Mouse (Mus musculus) gastrocnemius, postnatal 4 days (tissue): ENCODE data around the gene Wnt8b. TPM values are rescaled to one million over a fixed set of nuclear protein-coding genes. Genes with fewer than 3 reads are reported as not detected.

ENCODE experiments used
- DNase-seq, 2 experiments: peaks; one replicate each; pipeline ENCODE4 v3.0.0; 2021 to 2022; ENCODE audit warnings: low spot score in 2 of 2, mixed read lengths in 2 of 2
- total RNA-seq, 2 experiments: library from RNA; stranded (reverse); gene quantifications; 2 replicates each; pipeline ENCODE4 v1.2.3; 2021

Wnt8b gene
- total RNA-seq, 2 experiments from 2014 or later: not detected

- peak; percentile 94 to 96 for DNase-seq
Measured at GRCm38 (mm10) chr19:44554861-44555590, 61.8 kb downstream of the Wnt8b start, which contains the start of gene Ndufb8. Gene Ndufb8 (minus strand): TSS chr19:44555440.

DNA sequence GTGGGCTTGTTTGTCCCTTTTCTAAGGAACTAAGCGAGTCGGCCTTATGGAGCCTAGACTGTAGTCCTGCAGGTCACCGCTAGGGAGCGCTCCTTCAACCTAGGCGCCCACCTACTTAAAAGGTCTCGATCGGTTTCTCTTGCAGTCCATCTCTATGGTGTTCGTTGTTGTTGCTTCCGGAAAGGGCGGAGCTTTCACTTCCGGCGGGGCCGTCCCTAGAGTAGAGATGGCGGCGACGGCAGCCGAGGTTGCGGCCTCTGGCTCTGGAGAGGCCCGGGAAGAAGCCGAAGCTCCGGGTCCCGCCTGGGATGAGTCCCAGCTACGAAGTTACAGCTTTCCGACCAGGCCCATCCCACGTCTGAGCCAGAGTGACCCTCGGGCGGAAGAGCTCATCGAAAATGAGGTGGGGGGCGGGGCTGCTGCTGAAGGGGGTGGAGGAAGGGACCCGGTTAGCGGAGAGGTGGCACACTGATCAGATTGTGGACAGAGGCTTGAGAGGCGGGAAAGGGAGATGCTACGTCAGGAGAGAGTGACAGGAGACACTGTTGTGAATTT lies 69.5 kb downstream of the Wnt8b start, which contains the start of gene Hif1an:
TSS of gene Hif1an (plus strand) at position 199 of the 555 bp plus-strand sequence.
- DNase-seq: peak; percentile 75 to 91

Other genes starting within 250 kb of the Wnt8b start
- gene Scd2, start 199.8 kb upstream of the Wnt8b start, total RNA-seq: 10 to 100 TPM; 81.6 to 87.3 TPM
- gene Scd4, start 160.4 kb upstream of the Wnt8b start, total RNA-seq: under 1 TPM; 0.62 to 0.71 TPM
- gene Scd1, start 85.6 kb upstream of the Wnt8b start, total RNA-seq: 10 to 100 TPM; 26.1 to 33.2 TPM
- gene Sec31b, start 52.4 kb downstream of the Wnt8b start, total RNA-seq: 1 to 10 TPM; 3.1 to 3.3 TPM
- not detected for gene Gm20538, start 59.4 kb downstream of the Wnt8b start, total RNA-seq
- gene Ndufb8, start 62.0 kb downstream of the Wnt8b start, total RNA-seq: 100 to 1,000 TPM; 534 to 566 TPM
- gene Hif1an, start 69.4 kb downstream of the Wnt8b start, total RNA-seq: 100 to 1,000 TPM; 110 to 121 TPM